Mouse (Mus musculus): Measurements from ENCODE around the gene Gm35549.
A peak's percentile ranks its signal among the peaks of the same experiment; 100 is the strongest.
"Not testable (repeated sequence)": the region's sequence is repeated elsewhere in the genome, so short reads cannot be mapped to it uniquely, and the experiment has no call there.

The Gm35549 gene

DNA sequence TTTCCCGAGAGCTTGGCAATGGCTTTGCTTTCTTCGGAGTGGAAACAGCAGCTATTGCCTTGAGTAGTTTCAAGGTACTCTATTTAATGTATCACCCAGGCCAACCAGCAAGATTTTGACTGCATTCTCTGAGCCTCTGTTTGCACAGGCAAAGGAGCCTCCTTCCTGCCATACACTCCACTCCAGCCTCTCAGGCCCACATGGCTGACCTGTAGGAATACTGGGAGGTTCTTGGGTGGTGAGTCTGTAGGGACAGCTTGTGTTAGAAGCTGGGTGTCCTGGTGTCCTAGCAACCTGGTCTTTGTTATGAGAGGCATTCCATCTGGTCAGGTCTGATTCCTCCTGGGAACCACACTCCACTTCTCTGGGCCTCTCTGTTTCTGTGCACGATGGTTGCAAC, at the start of gene Gm35549:
TSS of gene Gm35549 (minus strand) at position 276 of the 400 bp plus-strand sequence.
- DNase-seq (ENCODE audit: low read depth, low spot score), result no peak

DNA sequence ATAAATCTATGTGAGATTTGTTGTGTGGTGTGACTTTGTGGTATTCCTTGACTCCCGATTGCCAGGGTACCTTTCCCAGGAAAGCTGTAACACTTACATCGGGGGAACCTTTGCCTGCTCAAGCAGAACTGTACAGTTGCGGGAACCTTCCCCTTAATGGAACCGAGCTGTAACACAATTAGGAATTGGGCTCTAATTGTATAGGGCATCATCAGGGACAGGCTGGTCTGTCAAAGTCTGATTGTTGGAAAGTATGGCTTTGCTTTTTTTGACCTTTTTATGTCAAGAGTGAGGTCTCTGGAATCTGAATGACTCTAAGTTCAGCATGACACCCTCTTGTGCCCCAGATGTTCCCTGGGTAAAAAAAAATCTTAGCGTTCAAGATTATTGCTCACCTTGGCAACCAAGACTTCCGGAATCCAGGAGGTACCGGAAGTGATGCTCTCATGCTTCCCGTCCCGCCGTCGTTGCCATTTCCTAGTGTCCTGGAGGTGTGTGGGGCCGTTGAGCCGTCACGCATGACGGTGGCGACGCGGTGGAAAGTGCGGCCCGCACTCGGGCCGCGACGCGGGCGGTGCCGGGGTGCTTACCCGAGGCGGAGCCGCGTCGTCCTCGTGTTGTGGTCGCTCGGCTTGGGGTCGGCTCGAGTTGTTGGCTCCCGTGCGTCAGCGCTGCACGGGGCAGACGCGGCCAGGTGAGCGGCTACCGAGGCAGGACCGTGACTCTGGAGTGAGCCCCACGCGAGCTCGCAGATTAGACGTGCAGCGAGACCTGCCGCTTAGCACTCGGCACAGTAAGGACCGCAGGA, 42.7 kb upstream of the Gm35549 start:
- peak; percentile 61 for DNase-seq (ENCODE audit: low read depth, low spot score)

DNA sequence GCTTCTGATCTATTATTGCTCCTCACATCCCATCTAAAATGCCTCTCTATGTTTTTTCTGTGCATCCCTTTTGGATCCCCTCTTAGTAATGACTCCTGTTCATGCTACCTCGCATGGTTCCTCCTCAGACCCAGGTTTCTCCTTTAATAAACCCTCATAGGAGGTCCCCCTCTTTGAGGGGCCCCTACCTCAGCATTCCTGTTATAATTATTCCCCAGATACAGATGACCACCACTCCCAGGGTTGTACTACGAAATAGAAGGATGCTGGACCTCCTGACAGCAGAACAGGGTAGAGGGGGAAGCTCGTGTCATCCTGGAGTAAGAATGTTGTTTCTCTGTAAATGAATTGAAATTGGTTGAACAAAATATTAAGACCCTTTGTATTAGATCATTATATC, 41.5 kb upstream of the Gm35549 start, which contains the start of gene Zkscan7:
TSS of gene Zkscan7 (plus strand) at position 301 of the 400 bp plus-strand sequence.
- DNase-seq (ENCODE audit: low read depth, low spot score), result no peak

DNA sequence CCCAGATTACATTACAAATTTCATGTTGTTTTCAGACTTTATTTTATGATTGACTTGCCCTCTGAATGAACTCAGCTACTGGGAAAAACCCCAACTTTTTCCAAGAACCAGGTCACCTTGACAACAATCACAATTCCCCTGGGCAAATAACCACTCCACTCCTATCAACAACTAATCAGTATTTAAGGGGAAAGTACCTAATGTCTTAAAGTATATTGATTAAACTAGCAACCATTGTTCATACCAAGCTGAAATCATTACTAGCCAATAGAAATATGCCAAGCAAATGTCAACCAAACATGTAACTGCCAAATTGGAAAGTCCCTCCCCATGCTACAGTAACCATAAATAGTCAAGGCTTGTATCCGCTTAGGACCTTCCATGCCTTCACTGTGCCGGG, 31.3 kb upstream of the Gm35549 start:
- no peak for DNase-seq (ENCODE audit: low read depth, low spot score)

DNA sequence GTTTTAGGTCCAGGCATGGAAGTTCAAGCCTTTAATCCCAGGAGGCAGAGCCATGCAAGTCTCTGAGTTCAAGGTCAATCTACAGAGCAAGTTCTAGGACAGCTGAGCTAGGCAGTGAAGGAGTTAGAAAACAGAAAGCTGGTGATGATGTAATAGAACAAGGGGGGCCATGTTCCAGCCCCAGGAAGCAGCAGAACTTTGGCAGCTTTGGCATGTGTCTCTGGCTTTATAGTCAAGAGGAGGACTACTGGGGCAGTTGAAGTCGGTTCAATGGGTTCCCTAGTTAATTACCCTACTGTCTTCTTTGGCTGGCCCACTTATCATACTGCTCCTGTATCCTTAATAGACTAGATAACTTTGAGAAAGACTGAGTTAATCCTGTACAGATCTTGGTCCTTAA, 30.8 kb upstream of the Gm35549 start:
- no peak for DNase-seq (ENCODE audit: low read depth, low spot score)

DNA sequence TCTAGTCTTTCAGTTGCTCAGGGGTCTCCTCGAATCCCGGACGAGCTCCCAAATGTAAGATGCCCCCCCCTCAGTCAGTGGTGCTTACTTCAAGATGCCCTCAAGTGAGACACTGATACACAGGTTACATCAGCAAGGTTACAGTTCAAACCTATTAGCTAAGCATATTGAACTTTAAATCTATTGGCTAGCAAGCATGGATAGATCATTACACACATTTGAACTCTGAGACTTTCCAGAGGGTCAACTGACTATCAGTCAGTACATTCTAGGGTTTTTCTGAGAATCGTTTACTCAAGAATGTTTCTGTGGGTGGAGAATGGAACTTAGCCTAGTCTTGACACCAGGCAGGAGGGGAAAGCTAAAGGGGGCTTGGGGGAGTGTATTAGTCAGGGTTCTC, 28.8 kb upstream of the Gm35549 start:
- no peak for DNase-seq (ENCODE audit: low read depth, low spot score)

- DNase-seq (ENCODE audit: low read depth, low spot score), result no peak
Observed at GRCm38 (mm10) chr9:122866192-122866591, 22.4 kb upstream of the Gm35549 start.

DNA sequence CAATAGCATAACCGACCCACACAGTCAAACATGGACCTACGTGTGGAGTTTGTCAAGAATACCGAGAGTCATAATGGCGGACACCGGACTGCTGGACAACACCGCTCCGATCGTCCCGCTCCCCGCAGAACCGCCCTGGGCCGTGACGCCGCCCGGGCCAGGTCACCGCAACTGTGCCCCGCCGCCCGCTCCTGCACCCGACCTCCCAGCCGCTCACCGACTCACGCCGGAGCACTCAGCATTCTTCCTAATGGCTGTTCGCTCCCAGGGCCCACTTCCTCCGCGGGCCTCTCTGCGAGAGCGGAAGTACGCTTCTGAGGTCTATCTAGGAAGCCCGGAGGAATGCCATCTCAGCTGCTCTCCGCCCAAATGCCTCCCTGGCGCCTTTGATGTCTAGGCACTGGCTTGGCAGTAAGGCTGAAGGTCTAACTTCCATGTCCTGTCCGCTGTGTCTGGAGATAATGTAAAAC, 21.9 kb upstream of the Gm35549 start, which contains the start of gene Zfp445:
TSS of gene Zfp445 (minus strand) at position 310 of the 470 bp plus-strand sequence.
- peak; percentile 92 for DNase-seq (ENCODE audit: low read depth, low spot score)

- DNase-seq (ENCODE audit: low read depth, low spot score), result no peak
Observed at GRCm38 (mm10) chr9:122864848-122865247, 21.0 kb upstream of the Gm35549 start.

DNA sequence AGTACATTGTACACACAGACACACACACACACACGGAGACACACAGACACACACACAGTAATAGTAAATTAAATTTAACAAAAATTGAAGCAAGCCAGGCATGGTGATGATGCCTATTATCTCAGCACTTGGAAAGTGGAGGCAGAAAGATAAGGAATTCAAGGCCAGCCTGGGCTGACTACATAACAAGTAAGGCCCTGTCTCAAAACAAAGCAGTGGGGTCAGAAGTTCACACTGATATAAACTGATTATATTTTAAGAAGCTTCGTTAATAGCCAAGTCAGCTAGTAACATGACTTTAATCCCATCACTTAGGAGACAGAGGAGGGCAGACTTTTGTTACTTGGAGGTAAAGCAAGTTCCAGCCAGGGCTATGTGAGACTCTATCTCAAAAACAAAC, 19.9 kb upstream of the Gm35549 start:
- no peak for DNase-seq (ENCODE audit: low read depth, low spot score)

DNA sequence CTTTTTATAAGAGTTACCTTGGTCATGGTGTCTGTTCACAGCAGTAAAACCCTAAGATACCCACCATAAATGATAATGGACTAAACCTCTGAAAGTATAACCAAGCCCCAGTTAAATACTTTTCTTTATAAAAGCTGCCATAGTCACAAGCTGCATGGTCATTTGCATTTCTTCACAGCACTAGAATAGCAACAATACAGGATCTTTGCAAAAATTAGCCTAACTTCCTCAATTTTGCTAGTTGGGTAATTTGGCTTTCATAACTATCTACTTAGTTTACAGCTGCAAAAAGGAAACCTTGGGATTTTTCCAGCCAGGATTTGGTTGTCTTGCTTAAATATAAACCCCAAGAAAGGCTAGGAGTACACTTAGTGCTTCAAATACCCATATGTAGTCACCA, 16.9 kb upstream of the Gm35549 start:
- DNase-seq (ENCODE audit: low read depth, low spot score), result no peak

GRCm38 (mm10) chr9:122856716-122857115, 12.9 kb upstream of the Gm35549 start:
- no peak for DNase-seq (ENCODE audit: low read depth, low spot score)

GRCm38 (mm10) chr9:122855617-122856016, 11.8 kb upstream of the Gm35549 start:
- no peak for DNase-seq (ENCODE audit: low read depth, low spot score)

GRCm38 (mm10) chr9:122855141-122855540, 11.3 kb upstream of the Gm35549 start:
- not testable (repeated sequence) for DNase-seq (ENCODE audit: low read depth, low spot score)

DNA sequence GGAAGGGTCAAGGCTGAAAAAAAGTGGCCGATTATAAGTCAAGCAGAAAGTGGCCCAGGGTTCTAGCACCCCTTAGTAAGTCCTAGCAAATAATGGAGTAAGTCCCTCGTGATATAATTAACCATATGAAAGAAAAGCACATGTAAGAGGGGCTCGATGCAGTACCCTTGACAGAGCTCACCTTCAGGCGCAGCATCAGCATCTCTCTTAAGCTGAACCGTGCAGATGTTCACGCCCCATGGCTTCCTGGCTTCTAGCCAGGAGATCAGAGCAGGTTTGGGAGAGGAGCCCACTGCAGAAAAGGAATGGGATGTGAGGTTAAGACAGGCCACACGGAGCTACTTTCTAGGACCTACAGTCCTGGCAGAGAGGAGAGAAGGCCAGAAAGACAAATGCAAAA, 10.7 kb upstream of the Gm35549 start:
- DNase-seq (ENCODE audit: low read depth, low spot score), result no peak

GRCm38 (mm10) chr9:122847811-122848311, 4.0 kb upstream of the Gm35549 start:
- DNase-seq (ENCODE audit: low read depth, low spot score), result not testable (repeated sequence)

- DNase-seq (ENCODE audit: low read depth, low spot score), result no peak
Observed at GRCm38 (mm10) chr9:122846156-122846555, 2.3 kb upstream of the Gm35549 start.

GRCm38 (mm10) chr9:122845621-122846020, 1.8 kb upstream of the Gm35549 start:
- DNase-seq (ENCODE audit: low read depth, low spot score), result no peak

DNA sequence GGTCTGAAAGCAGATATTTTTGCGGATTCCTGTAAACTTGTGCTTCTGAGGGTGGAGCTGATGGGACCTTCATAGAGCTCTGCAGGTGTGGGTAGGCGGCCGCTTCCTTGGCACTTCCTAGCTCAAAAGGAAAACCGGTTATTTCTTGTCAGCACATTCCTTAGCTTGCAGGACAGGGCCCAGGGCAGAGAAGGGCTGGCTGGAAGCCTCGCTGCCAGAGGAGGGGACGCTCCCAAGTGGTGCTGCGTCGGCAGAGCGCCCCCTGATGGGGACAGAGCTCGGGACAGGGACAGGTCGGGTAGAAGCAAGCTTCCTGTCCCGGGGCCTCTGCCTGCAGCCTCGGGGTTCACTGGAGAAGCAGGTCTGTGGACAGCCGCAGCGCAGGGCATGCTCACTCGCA, 6.2 kb downstream of the Gm35549 start:
- peak; percentile 93 for DNase-seq (ENCODE audit: low read depth, low spot score)

GRCm38 (mm10) chr9:122837216-122837615, 6.6 kb downstream of the Gm35549 start:
- DNase-seq (ENCODE audit: low read depth, low spot score), result no peak

GRCm38 (mm10) chr9:122836790-122837189, 7.0 kb downstream of the Gm35549 start:
- no peak for DNase-seq (ENCODE audit: low read depth, low spot score)

GRCm38 (mm10) chr9:122836126-122836525, 7.7 kb downstream of the Gm35549 start:
- DNase-seq (ENCODE audit: low read depth, low spot score), result no peak

- no peak for DNase-seq (ENCODE audit: low read depth, low spot score)
Observed at GRCm38 (mm10) chr9:122829826-122830380, 13.9 kb downstream of the Gm35549 start.
